Mouse (Mus musculus) heart, embryonic 15.5 days (tissue): ENCODE results near the gene Cops2. TPM values are rescaled to one million over a fixed set of nuclear protein-coding genes. Genes with fewer than 3 reads are reported as not detected.

Experiments
- ATAC-seq: fragments of 200-750 bp; cut with Nextera tagmentation; replicated peaks from 2 replicates; pipeline ENCODE4 v1.8.0; 2017; ENCODE audit warnings: low read depth, moderate TSS enrichment; ENCODE audit not compliant: insufficient number of reproducible peaks, insufficient read depth, low FRiP score
- H3K27ac ChIP-seq: fragments of 300-500 bp; sonication (generic); 2 replicates; pipeline ENCODE4 v1.5.1; 2015; ENCODE audit warnings: mild to moderate bottlenecking, inconsistent platforms
- H3K27me3 ChIP-seq: fragments of 300-500 bp; sonication (generic); 2 replicates; pipeline ENCODE4 v1.6.1; 2015; ENCODE audit warnings: inconsistent platforms
- H3K36me3 ChIP-seq: fragments of 300-500 bp; sonication (generic); 2 replicates; pipeline ENCODE4 v1.6.1; 2015; ENCODE audit warnings: mild to moderate bottlenecking, inconsistent platforms
- H3K4me1 ChIP-seq: fragments of 300-500 bp; sonication (generic); replicated peaks from 2 replicates; pipeline ENCODE4 v1.6.1; 2015; ENCODE audit warnings: inconsistent platforms
- H3K4me2 ChIP-seq: fragments of 300-500 bp; sonication (generic); 2 replicates; pipeline ENCODE4 v1.6.1; 2015; ENCODE audit warnings: inconsistent platforms, mild to moderate bottlenecking, moderate library complexity
- H3K4me3 ChIP-seq: fragments of 300-500 bp; sonication (generic); 2 replicates; pipeline ENCODE4 v1.5.1; 2015; ENCODE audit warnings: mild to moderate bottlenecking, inconsistent platforms
- H3K9ac ChIP-seq: fragments of 300-500 bp; sonication (generic); 2 replicates; pipeline ENCODE4 v1.6.1; 2015; ENCODE audit warnings: mild to moderate bottlenecking, inconsistent platforms
- H3K9me3 ChIP-seq: fragments of 300-500 bp; sonication (generic); replicated peaks from 2 replicates; pipeline ENCODE4 v1.6.1; 2016; ENCODE audit warnings: inconsistent platforms
- WGBS: fragments of 180-500 bp; shearing (Covaris S2); methylation state at CpG from one replicate; pipeline ENCODE4 v1.1.7; 2015; ENCODE audit warnings: mixed read lengths; 5-methylcytosine and 5-hydroxymethylcytosine counted together
- polyA plus RNA-seq: library from polyadenylated mRNA; unstranded; fragments of >200 nt; fragmentation: Nextera tagmentation; extraction: Ambion mirVana; gene quantifications from 2 replicates; pipeline ENCODE4 v1.2.1, GENCODE M21; 2015

Cops2 gene
- polyA plus RNA-seq, 1 experiment from 2014 or later, result 57.0 TPM

GRCm38 (mm10) chr2:125792144-125792878 is 66.6 kb downstream of the Cops2 start:
- H3K4me1 ChIP-seq, result peaks cover 6% of the 10 kb centered on the region
- H3K9me3 ChIP-seq, result no peaks in the 10 kb centered on the region
- H3K4me2 ChIP-seq, result no peak overlapping the region
- no peak overlapping the region for H3K27ac ChIP-seq
- WGBS, result 59% methylated on average over 2 of the region's 2 CpGs
- H3K27me3 ChIP-seq, result no peaks in the 10 kb centered on the region
- no peak overlapping the region for H3K9ac ChIP-seq
- ATAC-seq, result no peak
- no peaks in the 10 kb centered on the region for H3K36me3 ChIP-seq
- H3K4me3 ChIP-seq, result no peak overlapping the region

DNA sequence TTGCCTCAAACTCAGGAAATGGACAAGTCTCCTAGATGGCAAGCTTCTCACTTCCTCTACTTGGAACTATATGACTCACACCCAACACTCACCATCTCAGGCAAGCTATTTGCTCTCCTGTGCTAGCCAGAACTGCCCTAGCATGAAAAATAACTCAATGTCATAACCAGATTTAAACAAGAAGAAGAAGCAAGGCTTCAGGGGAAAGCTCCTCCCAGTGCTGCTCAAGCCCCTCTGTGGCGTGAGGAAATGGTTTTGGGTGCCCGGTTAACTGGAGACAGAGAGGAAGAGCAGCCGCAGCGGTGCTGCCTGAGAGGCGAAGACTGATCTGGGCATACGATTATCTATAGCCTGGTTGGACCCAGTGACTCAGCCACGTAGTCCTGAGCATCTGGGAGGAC is 67.5 kb downstream of the Cops2 start:
- ATAC-seq, result no peak
- no peak overlapping the region for H3K9ac ChIP-seq
- H3K9me3 ChIP-seq, result no peaks in the 10 kb centered on the region
- no peak overlapping the region for H3K4me3 ChIP-seq
- H3K27me3 ChIP-seq, result no peaks in the 10 kb centered on the region
- H3K27ac ChIP-seq, result no peak overlapping the region
- no peaks in the 10 kb centered on the region for H3K36me3 ChIP-seq
- WGBS, result 58% methylated on average over 7 of the region's 7 CpGs
- peaks cover 6% of the 10 kb centered on the region for H3K4me1 ChIP-seq
- H3K4me2 ChIP-seq, result no peak overlapping the region

DNA sequence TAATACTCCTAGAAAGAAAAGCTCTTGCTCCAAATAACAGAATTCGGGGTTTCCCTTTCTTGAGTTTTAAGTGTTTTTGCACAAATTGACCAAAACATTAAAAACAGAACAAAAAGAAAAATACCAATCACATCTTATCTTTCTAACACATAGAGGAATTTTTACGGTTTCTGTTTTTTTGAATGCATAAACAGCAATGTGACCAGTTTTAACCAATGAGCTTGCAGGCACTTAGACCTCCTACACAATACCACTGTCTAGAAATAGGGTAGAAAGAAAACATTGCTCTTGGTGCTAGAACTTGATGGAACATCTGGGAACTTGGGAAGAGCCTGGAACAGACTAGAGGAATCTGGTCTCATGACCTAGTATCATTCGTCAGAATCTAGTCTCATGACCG is 68.7 kb downstream of the Cops2 start:
- Histone ChIP-seq H3K27me3 (no peaks in the 10 kb centered on the region), H3K27ac (no peak overlapping the region), H3K4me1 (peaks cover 6% of the 10 kb centered on the region), H3K36me3 (no peaks in the 10 kb centered on the region), H3K4me3 (no peak overlapping the region), H3K9ac (no peak overlapping the region), H3K9me3 (no peaks in the 10 kb centered on the region), H3K4me2 (no peak overlapping the region)
- ATAC-seq, result no peak
- 86% methylated on average over 4 of the region's 4 CpGs for WGBS

GRCm38 (mm10) chr2:125789265-125789664 is 69.7 kb downstream of the Cops2 start:
- WGBS, result 77% methylated on average over 5 of the region's 5 CpGs
- Histone ChIP-seq H3K27ac (no peak overlapping the region), H3K9ac (no peak overlapping the region), H3K36me3 (no peaks in the 10 kb centered on the region), H3K4me1 (peaks cover 6% of the 10 kb centered on the region), H3K4me2 (no peak overlapping the region), H3K4me3 (no peak overlapping the region), H3K9me3 (no peaks in the 10 kb centered on the region), H3K27me3 (no peaks in the 10 kb centered on the region)
- ATAC-seq, result no peak

DNA sequence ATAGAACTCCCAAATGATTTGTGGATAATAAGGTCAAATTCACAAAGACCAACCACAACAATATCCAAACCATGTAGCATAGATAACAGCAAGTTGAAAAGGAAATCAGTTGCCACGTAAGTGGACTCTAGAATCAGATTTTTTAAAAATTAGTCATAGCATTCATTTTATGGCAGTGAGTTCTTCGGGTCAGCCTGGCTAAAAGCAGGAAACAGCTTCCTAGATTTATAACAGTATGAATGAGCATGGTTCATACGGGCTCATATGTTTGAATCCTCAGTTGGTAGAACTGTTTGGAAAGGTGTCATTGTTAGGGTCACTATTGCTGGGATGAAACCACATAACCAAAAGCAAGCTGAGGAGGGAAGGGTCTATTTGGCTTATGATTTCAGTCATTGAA is 70.2 kb downstream of the Cops2 start:
- Histone ChIP-seq H3K4me2 (no peak overlapping the region), H3K27ac (no peak overlapping the region), H3K4me3 (no peak overlapping the region), H3K36me3 (no peaks in the 10 kb centered on the region), H3K4me1 (peaks cover 6% of the 10 kb centered on the region), H3K9me3 (no peaks in the 10 kb centered on the region), H3K27me3 (no peaks in the 10 kb centered on the region), H3K9ac (no peak overlapping the region)
- no peak for ATAC-seq
- 63% methylated on average over 3 of the region's 3 CpGs for WGBS

GRCm38 (mm10) chr2:125788351-125788750 is 70.6 kb downstream of the Cops2 start:
- Histone ChIP-seq H3K4me2 (no peak overlapping the region), H3K9me3 (no peaks in the 10 kb centered on the region), H3K4me1 (peaks cover 6% of the 10 kb centered on the region), H3K36me3 (no peaks in the 10 kb centered on the region), H3K4me3 (no peak overlapping the region), H3K27me3 (no peaks in the 10 kb centered on the region), H3K27ac (no peak overlapping the region), H3K9ac (no peak overlapping the region)
- no peak for ATAC-seq

GRCm38 (mm10) chr2:125785021-125785420 is 73.9 kb downstream of the Cops2 start:
- WGBS, result 57% methylated on average over 4 of the region's 4 CpGs
- H3K27ac ChIP-seq, result no peak overlapping the region

GRCm38 (mm10) chr2:125784392-125784791 is 74.5 kb downstream of the Cops2 start:
- H3K4me2 ChIP-seq, result no peak overlapping the region
- H3K9me3 ChIP-seq, result no peaks in the 10 kb centered on the region
- ATAC-seq, result no peak
- H3K36me3 ChIP-seq, result no peaks in the 10 kb centered on the region
- no peak overlapping the region for H3K9ac ChIP-seq
- no peak overlapping the region for H3K4me3 ChIP-seq
- peaks cover 22% of the 10 kb centered on the region for H3K4me1 ChIP-seq
- 78% methylated on average over 4 of the region's 4 CpGs for WGBS
- H3K27ac ChIP-seq, result no peak overlapping the region
- no peaks in the 10 kb centered on the region for H3K27me3 ChIP-seq

More at GRCm38 (mm10) chr2:125785021-125785420, 73.9 kb downstream of the Cops2 start:
- Histone ChIP-seq H3K4me2 (no peak overlapping the region), H3K9ac (no peak overlapping the region), H3K4me3 (no peak overlapping the region), H3K4me1 (peaks cover 22% of the 10 kb centered on the region), H3K27me3 (no peaks in the 10 kb centered on the region), H3K36me3 (no peaks in the 10 kb centered on the region), H3K9me3 (no peaks in the 10 kb centered on the region)
- no peak for ATAC-seq

GRCm38 (mm10) chr2:125783868-125784267 is 75.1 kb downstream of the Cops2 start:
- H3K27ac ChIP-seq, result no peak overlapping the region
- WGBS, result 56% methylated on average over 4 of the region's 4 CpGs
- H3K27me3 ChIP-seq, result no peaks in the 10 kb centered on the region
- H3K4me1 ChIP-seq, result peaks cover 22% of the 10 kb centered on the region
- H3K36me3 ChIP-seq, result no peaks in the 10 kb centered on the region
- H3K4me3 ChIP-seq, result no peak overlapping the region
- H3K4me2 ChIP-seq, result no peak overlapping the region
- H3K9me3 ChIP-seq, result no peaks in the 10 kb centered on the region
- no peak for ATAC-seq
- no peak overlapping the region for H3K9ac ChIP-seq

GRCm38 (mm10) chr2:125782719-125783109 is 76.2 kb downstream of the Cops2 start, which contains the start of gene Secisbp2l:
TSS of gene Secisbp2l (minus strand) at chr2:125782870.
- 0% methylated on average over 28 of the region's 28 CpGs for WGBS
- Histone ChIP-seq H3K9ac (peak within 1 kb of the TSS; percentile 99), H3K27ac (peak within 1 kb of the TSS; percentile 92), H3K27me3 (no peaks in the 10 kb centered on the region), H3K4me3 (peak within 1 kb of the TSS; percentile 100), H3K9me3 (no peaks in the 10 kb centered on the region), H3K36me3 (no peaks in the 10 kb centered on the region), H3K4me2 (peak within 1 kb of the TSS; percentile 74), H3K4me1 (peaks cover 17% of the 10 kb centered on the region)
- ATAC-seq, result peak; percentile 97

- peaks cover 17% of the 10 kb centered on the region for H3K4me1 ChIP-seq
- peak overlapping the region; percentile 74 for H3K4me2 ChIP-seq
- peak overlapping the region; percentile 100 for H3K4me3 ChIP-seq
Measured at GRCm38 (mm10) chr2:125781978-125782718, 76.8 kb downstream of the Cops2 start.

More at GRCm38 (mm10) chr2:125781978-125782718, 76.8 kb downstream of the Cops2 start:
- Histone ChIP-seq H3K9ac (peak overlapping the region; percentile 99), H3K9me3 (no peaks in the 10 kb centered on the region), H3K27ac (peak overlapping the region; percentile 92), H3K36me3 (no peaks in the 10 kb centered on the region), H3K27me3 (no peaks in the 10 kb centered on the region)
- WGBS, result 1% methylated on average over 44 of the region's 44 CpGs
- ATAC-seq, result no peak
